Mouse (Mus musculus): Measurements from ENCODE around the gene Lsm10.
A peak's percentile ranks its signal among the peaks of the same experiment; 100 is the strongest.

GRCm38 (mm10) chr4:126103057-126103581, 6.7 kb downstream of the Lsm10 start:
- TF ChIP-seq CTCF (IDR thresholded peaks at IDR 0.05; ENCODE audit: insufficient read depth, low read length): no peak
- TF ChIP-seq POLR2A (IDR thresholded peaks at IDR 0.05; ENCODE audit: borderline replicate concordance, extremely low read depth, low read depth, low read length): peak; percentile 71; the same call in 1 of the 2 replicates
